Mouse (Mus musculus) ES-E14 (cell line): ENCODE data around the gene Zfp563. TPM values are rescaled to one million over a fixed set of nuclear protein-coding genes. Genes with fewer than 3 reads are reported as not detected.

ENCODE experiments used
- DNase-seq: peaks from one replicate; pipeline ENCODE4 v3.0.0-alpha.2; 2013; ENCODE audit warnings: low read depth, low spot score
- H3K27ac ChIP-seq: 2 replicates; pipeline ENCODE4 v1.5.1; 2012; ENCODE audit warnings: low read depth, mild to moderate bottlenecking, low read length, moderate library complexity, mixed read lengths; ENCODE audit not compliant: poor library complexity, insufficient read depth, severe bottlenecking
- H3K36me3 ChIP-seq: 2 replicates; pipeline ENCODE4 v1.6.1; 2012; ENCODE audit warnings: mild to moderate bottlenecking, low read length, moderate library complexity, mixed read lengths; ENCODE audit not compliant: control insufficient read depth, poor library complexity, insufficient read depth, severe bottlenecking
- H3K4me1 ChIP-seq, 2 experiments: fragments of 150-350 bp in 1 of 2; sonication (generic) in 1 of 2; 2 replicates each; pipeline ENCODE4 v1.6.1; 2012; ENCODE audit warnings: low read length in 2 of 2, mild to moderate bottlenecking in 1 of 2, mixed read lengths in 1 of 2; ENCODE audit not compliant: control insufficient read depth in 2 of 2, insufficient read depth in 2 of 2, poor library complexity in 1 of 2
- H3K4me3 ChIP-seq, 2 experiments: fragments of 150-350 bp in 1 of 2; sonication (generic) in 1 of 2; 2 replicates each; pipeline ENCODE4 v1.5.1; 2012; ENCODE audit warnings: low read length in 2 of 2, low read depth in 1 of 2, mild to moderate bottlenecking in 1 of 2, mixed read lengths in 1 of 2; ENCODE audit not compliant: insufficient read depth in 1 of 2, poor library complexity in 1 of 2, severe bottlenecking in 1 of 2
- H3K9ac ChIP-seq: 2 replicates; pipeline ENCODE4 v1.6.1; 2012; ENCODE audit warnings: low read depth, mild to moderate bottlenecking, low read length, mixed read lengths; ENCODE audit not compliant: poor library complexity, insufficient read depth, severe bottlenecking
- H3K9me3 ChIP-seq: fragments of 150-350 bp; sonication (generic); 2 replicates; pipeline ENCODE4 v1.6.1; 2012; ENCODE audit warnings: low read depth, mild to moderate bottlenecking, low read length; ENCODE audit not compliant: control insufficient read depth, insufficient read depth
- CHD2 ChIP-seq: IDR thresholded peaks from 2 replicates; pipeline ENCODE4 v1.6.1; 2014; ENCODE audit warnings: mild to moderate bottlenecking, low read depth, low read length, inconsistent platforms
- HCFC1 ChIP-seq: IDR thresholded peaks from 2 replicates; pipeline ENCODE4 v1.6.1; 2012; ENCODE audit warnings: low read length, inconsistent platforms, borderline replicate concordance; ENCODE audit not compliant: insufficient read depth
- MAFK ChIP-seq: IDR thresholded peaks from 2 replicates; pipeline ENCODE4 v1.6.1; 2014; ENCODE audit warnings: mild to moderate bottlenecking, low read depth, low read length, inconsistent platforms; ENCODE audit not compliant: insufficient read depth
- ZC3H11A ChIP-seq: IDR thresholded peaks from 2 replicates; pipeline ENCODE4 v1.6.1; 2012; ENCODE audit warnings: low read depth, mild to moderate bottlenecking, inconsistent platforms, low read length, borderline replicate concordance
- ZNF384 ChIP-seq: IDR thresholded peaks from 2 replicates; pipeline ENCODE4 v1.6.1; 2012; ENCODE audit warnings: low read depth, low read length, inconsistent platforms
- in situ Hi-C, 2 experiments: fragments of 600-800 bp; cut with MboI; formaldehyde crosslinking; loops; one replicate each; pipeline ENCODE4 v1.15.1; 2025; ENCODE audit warnings: low sequenced_read_pairs in 2 of 2, inconsistent platforms in 1 of 2; ENCODE audit not compliant: unreplicated experiment in 2 of 2
- total RNA-seq: library from RNA; depleted of rRNA; stranded (reverse); fragments of 300-350 nt; gene quantifications from 2 replicates; pipeline ENCODE4 v1.2.3, GENCODE M21; 2012; rRNA removed

Gene Zfp563
- total RNA-seq, 1 experiment: 3.1 TPM

- DNase-seq: peak; percentile 25
- in situ Hi-C loops: no loop called here
- Histone ChIP-seq H3K9ac (peak within 1 kb of the TSS; percentile 37; the same call in 1 of the 2 replicates), H3K36me3 (no peaks in the 10 kb centered on the region), H3K9me3 (no peaks in the 10 kb centered on the region), H3K27ac (no peak within 1 kb of the TSS), H3K4me1 (0 out of 4 replicates have a peak, but pooled peaks cover 0 to 1% of the 10 kb centered on the region in 2 experiments), H3K4me3 (peak within 1 kb of the TSS; percentile 44 to 58)
- no peak for TF ChIP-seq MAFK
- no peak for TF ChIP-seq HCFC1
- TF ChIP-seq CHD2: no peak
- no peak for TF ChIP-seq ZC3H11A
- no peak for TF ChIP-seq ZNF384
Measured at GRCm38 (mm10) chr17:33139261-33139820, 50.2 kb downstream of the Zfp563 start, which contains the start of gene Morc2b. Gene Morc2b, minus strand, starts transcription at chr17:33139683.

Other genes starting within 250 kb of the Zfp563 start
- 9.5 and 9.9 TPM in 2 replicates for gene Zfp870, start 197.7 kb upstream of the Zfp563 start, total RNA-seq
- gene Cyp4f14, start 172.0 kb upstream of the Zfp563 start, total RNA-seq: 0.32 and 0.58 TPM in 2 replicates
- gene Cyp4f13, start 141.9 kb upstream of the Zfp563 start, total RNA-seq: 15.2 and 28.9 TPM in 2 replicates
- 7.0 and 9.0 TPM in 2 replicates for gene Zfp472, start 123.5 kb upstream of the Zfp563 start, total RNA-seq
- 4.2 and 4.3 TPM in 2 replicates for gene Zfp952, start 96.2 kb upstream of the Zfp563 start, total RNA-seq
- gene Zfp763, start 55.9 kb upstream of the Zfp563 start, total RNA-seq: 4.6 and 4.9 TPM in 2 replicates
- gene 4921501E09Rik, start 21.3 kb upstream of the Zfp563 start, total RNA-seq: not detected in 2 replicates
- gene Morc2b, start 50.4 kb downstream of the Zfp563 start, total RNA-seq: 0.22 and 0.26 TPM in 2 replicates
- gene Olfr55, start 79.1 kb downstream of the Zfp563 start, total RNA-seq: not detected in 2 replicates
- gene Olfr239, start 102.0 kb downstream of the Zfp563 start, total RNA-seq: not detected in 2 replicates
- 0.18 and 0.21 TPM in 2 replicates for gene Olfr1564, start 132.4 kb downstream of the Zfp563 start, total RNA-seq
- gene Zfp955a, start 165.8 kb downstream of the Zfp563 start, total RNA-seq: 12.4 and 14.5 TPM in 2 replicates
- gene Olfr63, start 175.4 kb downstream of the Zfp563 start, total RNA-seq: not detected in 2 replicates
- 21.5 and 23.0 TPM in 2 replicates for gene Zfp955b, start 200.2 kb downstream of the Zfp563 start, total RNA-seq